Mouse (Mus musculus): ENCODE results near the gene Gm20518. TPM values are rescaled to one million over a fixed set of nuclear protein-coding genes. Genes with fewer than 3 reads are reported as not detected.

The Gm20518 gene
- polyA plus RNA-seq, 1 experiment from 2014 or later, result 0.66 TPM

- Histone ChIP-seq H3K27me3 (peaks cover 87% of the 10 kb centered on the region), H3K9me3 (replicated peaks) (no peaks in the 10 kb centered on the region), H3K4me1 (peaks cover 18% of the 10 kb centered on the region), H3K9ac (peak overlapping the region; percentile 77), H3K4me3 (peak overlapping the region; percentile 65), H3K36me3 (peaks cover 5% of the 10 kb centered on the region; the same call in 1 of the 2 replicates), H3K4me2 (replicated peaks) (peak overlapping the region; percentile 99), H3K27ac (peak overlapping the region; percentile 82)
- under 1% methylated on average over 68 of the region's 103 CpGs for WGBS
- peak; percentile 63 for ATAC-seq (ENCODE audit: low FRiP score)
Measured at GRCm38 (mm10) chr16:17833681-17834399, 57.6 kb downstream of the Gm20518 start.

GRCm38 (mm10) chr16:17833321-17833680 lies 58.2 kb downstream of the Gm20518 start:
- H3K27ac ChIP-seq, result peak overlapping the region; percentile 82

GRCm38 (mm10) chr16:17832821-17833220 lies 58.6 kb downstream of the Gm20518 start, which contains the start of gene B830017H08Rik:
Gene B830017H08Rik (plus strand): TSS chr16:17833121.
- Histone ChIP-seq H3K27me3 (peaks cover 89% of the 10 kb centered on the region), H3K9ac (peak within 1 kb of the TSS; percentile 77), H3K4me3 (peak within 1 kb of the TSS; percentile 65), H3K36me3 (no peaks in the 10 kb centered on the region), H3K9me3 (replicated peaks) (no peaks in the 10 kb centered on the region), H3K4me1 (peaks cover 18% of the 10 kb centered on the region), H3K4me2 (replicated peaks) (peak within 1 kb of the TSS; percentile 99), H3K27ac (peak within 1 kb of the TSS; percentile 82)
- no peak for ATAC-seq (ENCODE audit: low FRiP score)
- WGBS, result 24% methylated on average over 7 of the region's 7 CpGs

More at GRCm38 (mm10) chr16:17833321-17833680, 58.2 kb downstream of the Gm20518 start:
- peak; percentile 58 for ATAC-seq (ENCODE audit: low FRiP score)
- H3K27me3 ChIP-seq, result peaks cover 90% of the 10 kb centered on the region
- under 1% methylated on average over 36 of the region's 37 CpGs for WGBS
- H3K4me1 ChIP-seq, result peaks cover 18% of the 10 kb centered on the region
- H3K4me3 ChIP-seq, result peak overlapping the region; percentile 65
- no peaks in the 10 kb centered on the region; the same call in 1 of the 2 replicates for H3K36me3 ChIP-seq
- H3K4me2 ChIP-seq (replicated peaks), result peak overlapping the region; percentile 99
- H3K9ac ChIP-seq, result peak overlapping the region; percentile 77
- H3K9me3 ChIP-seq (replicated peaks), result no peaks in the 10 kb centered on the region

GRCm38 (mm10) chr16:17831781-17832180 lies 59.7 kb downstream of the Gm20518 start:
- Histone ChIP-seq H3K4me1 (peaks cover 18% of the 10 kb centered on the region), H3K27ac (no peak overlapping the region), H3K36me3 (no peaks in the 10 kb centered on the region), H3K9ac (no peak overlapping the region), H3K9me3 (replicated peaks) (no peaks in the 10 kb centered on the region), H3K27me3 (peaks cover 78% of the 10 kb centered on the region), H3K4me3 (no peak overlapping the region), H3K4me2 (replicated peaks) (no peak overlapping the region)
- 9% methylated on average over 11 of the region's 11 CpGs for WGBS
- ATAC-seq (ENCODE audit: low FRiP score), result no peak

GRCm38 (mm10) chr16:17830385-17831178 lies 60.9 kb downstream of the Gm20518 start:
- Histone ChIP-seq H3K9me3 (replicated peaks) (no peaks in the 10 kb centered on the region), H3K4me3 (no peak overlapping the region), H3K27ac (no peak overlapping the region), H3K9ac (no peak overlapping the region), H3K4me1 (peaks cover 18% of the 10 kb centered on the region), H3K27me3 (peaks cover 66% of the 10 kb centered on the region), H3K4me2 (replicated peaks) (no peak overlapping the region), H3K36me3 (no peaks in the 10 kb centered on the region)
- ATAC-seq (ENCODE audit: low FRiP score), result no peak
- WGBS, result 65% methylated on average over 10 of the region's 10 CpGs

GRCm38 (mm10) chr16:17828867-17829266 lies 62.6 kb downstream of the Gm20518 start:
- peaks cover 13% of the 10 kb centered on the region for H3K4me1 ChIP-seq
- H3K9me3 ChIP-seq (replicated peaks), result no peaks in the 10 kb centered on the region
- H3K36me3 ChIP-seq, result no peaks in the 10 kb centered on the region
- H3K27ac ChIP-seq, result no peak overlapping the region
- no peak overlapping the region for H3K4me2 ChIP-seq (replicated peaks)
- no peak overlapping the region for H3K9ac ChIP-seq
- 74% methylated on average over 3 of the region's 3 CpGs for WGBS
- H3K4me3 ChIP-seq, result no peak overlapping the region
- H3K27me3 ChIP-seq, result peaks cover 49% of the 10 kb centered on the region
- no peak for ATAC-seq (ENCODE audit: low FRiP score)

- WGBS, result 87% methylated on average over 2 of the region's 2 CpGs
- no peak overlapping the region for H3K4me2 ChIP-seq (replicated peaks)
- H3K4me3 ChIP-seq, result no peak overlapping the region
- no peak for ATAC-seq (ENCODE audit: low FRiP score)
- H3K27me3 ChIP-seq, result peaks cover 48% of the 10 kb centered on the region
- H3K36me3 ChIP-seq, result no peaks in the 10 kb centered on the region
- no peak overlapping the region for H3K27ac ChIP-seq
- peaks cover 7% of the 10 kb centered on the region for H3K4me1 ChIP-seq
- H3K9ac ChIP-seq, result no peak overlapping the region
- H3K9me3 ChIP-seq (replicated peaks), result no peaks in the 10 kb centered on the region
Measured at GRCm38 (mm10) chr16:17828229-17828628, 63.2 kb downstream of the Gm20518 start.

GRCm38 (mm10) chr16:17826500-17826899 lies 65.0 kb downstream of the Gm20518 start:
- Histone ChIP-seq H3K9me3 (replicated peaks) (no peaks in the 10 kb centered on the region), H3K9ac (no peak overlapping the region), H3K27ac (no peak overlapping the region), H3K4me2 (replicated peaks) (no peak overlapping the region), H3K4me1 (no peaks in the 10 kb centered on the region), H3K27me3 (peaks cover 31% of the 10 kb centered on the region), H3K36me3 (no peaks in the 10 kb centered on the region), H3K4me3 (no peak overlapping the region)
- WGBS, result 74% methylated on average over 2 of the region's 2 CpGs
- ATAC-seq (ENCODE audit: low FRiP score), result no peak

GRCm38 (mm10) chr16:17816528-17816927 lies 74.9 kb downstream of the Gm20518 start:
- peaks cover 4% of the 10 kb centered on the region for H3K4me1 ChIP-seq
- H3K9me3 ChIP-seq (replicated peaks), result no peaks in the 10 kb centered on the region
- H3K4me3 ChIP-seq, result no peak overlapping the region
- ATAC-seq (ENCODE audit: low FRiP score), result no peak
- H3K36me3 ChIP-seq, result no peaks in the 10 kb centered on the region
- H3K4me2 ChIP-seq (replicated peaks), result no peak overlapping the region
- H3K9ac ChIP-seq, result no peak overlapping the region
- H3K27me3 ChIP-seq, result peaks cover 56% of the 10 kb centered on the region
- no peak overlapping the region for H3K27ac ChIP-seq
- 79% methylated on average over 8 of the region's 8 CpGs for whole genome bisulfite sequencing

GRCm38 (mm10) chr16:17815411-17816402 lies 75.8 kb downstream of the Gm20518 start:
- ATAC-seq (ENCODE audit: low FRiP score), result peak; percentile 84
- Histone ChIP-seq H3K36me3 (no peaks in the 10 kb centered on the region), H3K27ac (no peak overlapping the region; the same call in 1 of the 2 replicates), H3K4me2 (replicated peaks) (peak overlapping the region; percentile 87), H3K9me3 (replicated peaks) (no peaks in the 10 kb centered on the region), H3K4me1 (peaks cover 4% of the 10 kb centered on the region), H3K9ac (peak overlapping the region; percentile 63), H3K4me3 (peak overlapping the region; percentile 45), H3K27me3 (peaks cover 56% of the 10 kb centered on the region)
- WGBS, result 2% methylated on average over 63 of the region's 63 CpGs

GRCm38 (mm10) chr16:17813173-17813572 lies 78.3 kb downstream of the Gm20518 start:
- 53% methylated on average over 4 of the region's 4 CpGs for WGBS
- H3K4me2 ChIP-seq (replicated peaks), result no peak overlapping the region
- peaks cover 71% of the 10 kb centered on the region for H3K27me3 ChIP-seq
- H3K9ac ChIP-seq, result no peak overlapping the region
- peak overlapping the region; percentile 30; the same call in 1 of the 2 replicates for H3K27ac ChIP-seq
- no peaks in the 10 kb centered on the region for H3K36me3 ChIP-seq
- no peak for ATAC-seq (ENCODE audit: low FRiP score)
- peaks cover 20% of the 10 kb centered on the region for H3K4me1 ChIP-seq
- no peaks in the 10 kb centered on the region for H3K9me3 ChIP-seq (replicated peaks)
- no peak overlapping the region for H3K4me3 ChIP-seq

All from hindbrain, embryonic 12.5 days (tissue).